Mouse (Mus musculus) heart, adult 2 months (tissue): Measurements from ENCODE around the gene Eif3d.

Source experiments
- CTCF ChIP-seq: fragments of 200-600 bp; IDR thresholded peaks from 2 replicates; pipeline ENCODE4 v1.8.1; 2022; ENCODE audit warnings: antibody characterized with exemption, mild to moderate bottlenecking, moderate library complexity
- EP300 ChIP-seq: fragments of 200-500 bp; IDR thresholded peaks from 2 replicates; pipeline ENCODE4 v1.6.1; 2011; ENCODE audit warnings: low read depth, low read length, control low read depth; ENCODE audit not compliant: insufficient read depth

- no peak for TF ChIP-seq EP300
- TF ChIP-seq CTCF, result no peak
Observed at GRCm38 (mm10) chr15:77925195-77925594, 45.4 kb downstream of the Eif3d start.
